Mouse (Mus musculus) left cerebral cortex, postnatal 4 days (tissue): ENCODE measurements around the gene 3110001I22Rik. TPM values are rescaled to one million over a fixed set of nuclear protein-coding genes. Genes with fewer than 3 reads are reported as not detected.
"Not testable (repeated sequence)": the region's sequence is repeated elsewhere in the genome, so short reads cannot be mapped to it uniquely, and the experiment has no call there.

Experiments used
- DNase-seq: peaks from one replicate; pipeline ENCODE4 v3.0.0-alpha.2; 2022
- intact Hi-C: fragments of 180-260 bp; cut with DNase I; formaldehyde crosslinking; loops from one replicate; pipeline ENCODE4 v1.15.1; 2025
- total RNA-seq, 2 experiments: library from RNA; stranded (reverse); gene quantifications; 2 replicates each; pipeline ENCODE4 v1.2.3; 2021

Gene 3110001I22Rik
- total RNA-seq: 1 to 10 TPM; 4.6 to 6.1 TPM

DNA sequence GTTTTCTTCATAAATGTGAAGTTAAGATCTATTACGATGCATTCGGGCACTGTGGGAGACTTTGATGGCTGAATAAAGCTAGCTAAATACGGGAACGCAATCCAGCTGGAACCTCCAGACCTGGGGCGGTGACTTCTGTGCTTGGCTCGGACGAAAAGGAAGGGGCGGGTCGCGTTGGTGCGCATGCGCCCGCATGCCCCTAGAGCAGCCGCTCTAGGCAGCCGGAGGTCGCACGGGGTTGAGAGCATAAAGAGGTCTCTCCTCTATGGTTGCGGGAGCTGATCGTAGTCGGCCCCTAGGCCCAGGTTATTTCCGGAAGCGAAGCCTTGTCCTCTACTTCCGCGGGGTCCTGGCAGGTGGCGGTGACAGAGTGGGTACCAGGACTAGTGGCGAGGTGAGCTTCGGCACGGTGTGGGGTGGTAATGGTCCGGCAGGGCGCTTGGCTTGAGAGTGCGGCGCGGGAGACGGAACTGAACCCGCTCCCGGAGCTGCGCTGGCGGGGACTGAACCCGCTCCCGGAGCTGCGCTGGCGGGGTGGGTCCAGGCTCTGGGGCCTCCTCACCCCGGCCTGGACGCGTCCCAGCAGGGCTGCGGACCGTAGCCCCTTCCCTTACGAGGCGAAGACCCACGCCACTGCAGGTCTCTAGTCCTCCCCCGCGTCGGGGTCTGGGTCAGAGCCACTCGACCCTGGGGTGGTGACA lies at the start of gene 3110001I22Rik, which contains the start of gene Bfar:
Gene 3110001I22Rik, plus strand, starts transcription at position 245 of the 701 bp plus-strand sequence.
Gene Bfar, plus strand, starts transcription at position 174 of the 701 bp plus-strand sequence.
- intact Hi-C loops: no loop called here
- DNase-seq: peak; percentile 94

DNA sequence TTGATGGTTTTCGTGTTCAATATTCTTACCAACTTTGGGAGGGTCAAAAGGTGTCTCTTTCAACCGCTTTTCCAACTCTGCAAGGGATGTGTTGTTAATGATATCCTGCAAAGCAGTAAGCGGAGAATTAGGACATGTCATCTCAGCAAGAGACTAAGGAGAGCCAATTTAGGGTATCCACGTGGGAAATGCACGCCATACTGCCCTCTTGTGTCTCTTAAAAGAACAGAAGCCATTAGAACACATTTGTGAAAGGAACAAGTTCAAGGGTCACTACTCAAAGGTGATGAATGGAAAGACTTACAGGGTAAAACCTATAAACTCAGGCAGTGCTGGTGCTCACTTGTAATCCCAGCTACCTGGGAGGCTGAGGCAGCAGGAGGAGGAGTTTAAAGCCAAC lies 43.4 kb upstream of the 3110001I22Rik start:
- peak; percentile 3 for DNase-seq
- intact Hi-C loops: loop anchor here (10.0 kb wide), 1 partner anchor 514 kb away; no protein-coding TSS in a partner anchor

GRCm38 (mm10) chr16:13638198-13638597 lies 33.5 kb upstream of the 3110001I22Rik start:
- intact Hi-C loops, DNase-seq: not testable (repeated sequence)

GRCm38 (mm10) chr16:13639508-13639907 lies 32.2 kb upstream of the 3110001I22Rik start:
- intact Hi-C loops: no loop called here
- DNase-seq: no peak

DNA sequence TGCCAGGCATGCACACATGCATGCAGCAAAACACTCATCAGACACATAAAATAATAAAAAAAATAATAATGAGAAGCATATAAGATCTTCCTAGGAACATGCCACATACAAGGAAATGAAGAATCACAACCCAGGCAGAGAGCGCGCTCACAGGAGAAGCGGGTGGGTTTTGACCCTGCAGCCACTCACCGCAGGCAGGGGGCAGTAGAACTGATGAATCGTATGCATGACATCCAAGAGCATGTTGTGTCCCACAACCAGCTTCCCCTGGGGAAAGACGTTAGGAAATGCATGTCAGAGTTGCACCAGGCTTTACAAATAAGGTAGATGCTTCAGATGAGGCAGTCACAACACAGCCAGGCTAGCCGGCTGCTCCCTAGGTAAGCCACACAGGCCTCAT lies 31.7 kb upstream of the 3110001I22Rik start:
- peak; percentile 17 for DNase-seq
- intact Hi-C loops: no loop called here

DNA sequence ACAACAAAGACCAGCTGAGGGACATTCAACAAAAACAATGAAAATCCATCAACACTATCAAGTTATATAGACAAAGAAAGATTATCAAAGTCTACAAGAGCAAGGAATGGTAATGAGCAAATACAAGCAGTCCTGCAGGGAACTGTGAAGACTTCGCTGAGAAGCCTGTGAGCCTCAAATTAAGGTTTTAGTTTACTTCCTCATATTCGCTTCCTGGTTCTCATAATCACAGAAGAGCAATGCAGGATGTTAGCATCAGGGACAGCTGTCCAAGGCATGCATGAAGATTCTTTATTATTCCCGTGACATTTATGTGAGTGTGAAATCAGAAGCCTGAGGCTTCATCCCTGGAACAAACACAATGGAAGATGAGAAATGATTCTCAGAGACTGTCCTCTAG lies 27.3 kb upstream of the 3110001I22Rik start:
- intact Hi-C loops: no loop called here

DNA sequence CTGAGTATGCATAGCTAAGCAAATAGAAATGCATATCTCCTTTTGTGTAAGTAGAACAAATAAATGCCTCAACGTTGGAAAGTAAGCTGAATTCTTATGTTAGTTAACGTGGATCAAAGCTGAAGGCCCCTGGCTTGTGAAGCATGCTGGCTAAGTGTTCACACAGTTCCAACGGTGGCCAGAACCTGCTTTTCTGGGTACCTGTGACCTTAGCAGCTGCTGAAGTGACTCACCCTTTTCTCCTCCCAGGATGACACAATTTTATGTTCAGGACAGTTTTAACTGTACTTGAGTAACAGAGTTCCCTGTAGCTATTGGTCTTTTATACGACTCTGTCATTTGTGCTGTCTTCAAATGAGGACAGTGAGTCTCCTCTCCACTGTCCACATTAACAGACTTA lies 25.8 kb upstream of the 3110001I22Rik start:
- DNase-seq: no peak
- intact Hi-C loops: no loop called here

More for the DNA sequence above, 27.3 kb upstream of the 3110001I22Rik start:
- DNase-seq: no peak

DNA sequence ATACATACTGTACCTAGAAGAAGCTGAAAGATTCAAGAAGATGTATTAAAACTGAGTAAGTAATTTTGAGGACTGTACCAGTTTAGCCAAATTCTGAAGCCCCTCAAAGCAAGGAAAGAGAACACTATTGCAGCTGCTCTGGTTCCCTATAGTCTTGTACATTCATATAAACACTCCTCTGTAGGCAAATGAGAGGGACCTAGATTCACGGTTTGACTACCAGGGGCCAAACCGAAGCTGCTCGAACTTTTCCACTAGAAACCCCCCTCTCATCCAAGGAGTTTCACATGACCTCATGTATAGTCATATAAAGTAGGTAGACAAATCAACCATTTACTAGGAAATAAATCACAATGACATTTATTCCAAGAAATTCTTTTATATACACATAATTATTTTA lies 12.8 kb upstream of the 3110001I22Rik start:
- no peak for DNase-seq
- intact Hi-C loops: no loop called here

DNA sequence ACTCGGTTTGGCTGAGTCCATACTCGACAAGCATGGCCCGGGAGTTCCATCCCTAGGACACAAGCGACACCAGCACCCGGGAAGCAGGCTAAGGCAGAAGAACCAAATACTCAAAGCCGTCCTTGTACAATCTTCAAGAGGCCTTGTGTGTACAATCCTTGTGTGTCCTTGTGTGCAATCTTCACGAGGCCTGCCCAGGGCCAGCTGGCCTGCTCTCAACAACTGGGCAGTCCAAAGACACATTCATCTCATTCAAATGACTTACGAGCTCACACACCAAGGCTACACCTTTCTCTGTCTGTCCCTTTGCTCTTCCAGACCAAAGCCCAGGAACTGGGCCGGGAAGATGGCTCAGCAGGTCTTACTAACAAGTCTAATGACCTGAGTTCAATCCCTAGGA lies 11.0 kb upstream of the 3110001I22Rik start:
- intact Hi-C loops: no loop called here
- no peak for DNase-seq

DNA sequence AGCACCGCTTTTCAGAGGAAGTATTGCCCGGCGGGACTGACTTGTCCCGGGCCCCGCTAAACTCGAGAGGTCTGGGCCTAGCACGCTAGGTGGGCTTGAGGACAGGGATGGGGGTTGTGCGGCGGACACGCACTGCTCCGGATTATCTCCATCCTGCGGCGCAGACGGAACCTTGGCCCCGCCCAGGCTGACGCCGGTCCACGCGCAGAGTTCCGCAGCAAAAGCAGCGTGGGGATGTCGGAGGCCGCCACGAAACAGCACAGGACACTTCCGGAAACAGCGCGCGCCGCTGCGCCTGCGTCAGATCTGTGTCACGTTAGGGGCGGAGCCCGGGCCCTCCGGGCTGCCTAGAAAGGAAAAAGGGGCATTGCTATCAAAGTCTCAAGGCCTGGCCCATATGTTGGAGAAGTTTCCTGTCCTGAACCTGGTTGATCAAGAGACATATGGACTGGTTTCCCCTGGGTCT lies 3.8 kb upstream of the 3110001I22Rik start, which contains the start of gene Parn:
Gene Parn, minus strand, starts transcription at position 293 of the 466 bp plus-strand sequence.
- intact Hi-C loops: no loop called here
- DNase-seq: peak; percentile 91

DNA sequence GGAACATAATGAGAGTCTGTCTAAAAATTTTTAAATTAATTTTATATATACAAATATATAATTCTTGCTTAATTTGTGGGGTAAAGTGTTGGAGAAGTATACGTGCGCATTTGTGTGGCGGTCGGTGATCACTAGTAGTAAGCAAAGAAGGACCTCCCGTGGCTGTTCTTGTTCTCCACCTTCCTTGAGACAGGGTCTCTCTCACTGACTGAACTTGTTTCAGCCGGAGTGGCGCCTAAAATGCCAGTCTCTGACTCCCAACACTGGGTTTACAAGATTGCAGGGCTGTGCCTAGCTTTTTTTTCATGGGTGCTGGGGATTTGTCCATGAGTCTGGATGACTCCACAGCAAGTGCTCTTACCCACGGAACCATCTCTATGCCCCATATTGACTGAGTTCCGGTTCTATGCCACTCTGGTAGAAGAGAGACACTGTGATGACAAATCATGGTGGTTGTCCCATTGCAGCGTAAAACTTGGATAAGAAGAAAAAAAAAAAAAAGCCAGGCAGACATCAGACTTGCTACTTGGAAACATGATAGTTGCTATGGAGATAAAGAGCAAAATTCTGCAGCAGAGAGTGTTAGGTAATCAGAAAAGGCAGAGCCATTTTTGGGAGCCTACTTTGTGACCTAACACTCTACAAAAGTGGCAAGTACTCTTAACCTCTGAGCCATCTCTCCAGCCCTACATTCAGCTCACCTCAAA lies 3.2 kb upstream of the 3110001I22Rik start:
- intact Hi-C loops: no loop called here
- no peak for DNase-seq

DNA sequence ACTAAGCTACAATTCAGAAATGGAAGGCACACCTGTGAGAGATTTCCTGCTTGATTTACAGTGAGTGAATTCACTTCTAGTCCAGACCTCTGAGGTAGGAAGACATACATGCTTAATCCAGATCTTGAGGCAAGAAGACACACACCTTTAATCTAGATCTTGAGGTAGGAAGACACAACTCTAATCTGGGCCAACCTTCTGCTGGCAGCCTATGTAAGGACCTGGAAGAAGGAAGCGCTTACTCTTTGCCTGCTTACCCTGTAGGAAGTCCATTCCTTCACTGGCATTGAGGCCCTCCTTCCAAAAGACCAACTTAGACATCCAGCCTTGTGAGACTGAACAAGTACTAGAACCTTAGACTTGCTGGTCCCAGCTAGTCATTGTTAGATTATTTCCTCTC lies 2.4 kb upstream of the 3110001I22Rik start:
- intact Hi-C loops: no loop called here
- no peak for DNase-seq

DNA sequence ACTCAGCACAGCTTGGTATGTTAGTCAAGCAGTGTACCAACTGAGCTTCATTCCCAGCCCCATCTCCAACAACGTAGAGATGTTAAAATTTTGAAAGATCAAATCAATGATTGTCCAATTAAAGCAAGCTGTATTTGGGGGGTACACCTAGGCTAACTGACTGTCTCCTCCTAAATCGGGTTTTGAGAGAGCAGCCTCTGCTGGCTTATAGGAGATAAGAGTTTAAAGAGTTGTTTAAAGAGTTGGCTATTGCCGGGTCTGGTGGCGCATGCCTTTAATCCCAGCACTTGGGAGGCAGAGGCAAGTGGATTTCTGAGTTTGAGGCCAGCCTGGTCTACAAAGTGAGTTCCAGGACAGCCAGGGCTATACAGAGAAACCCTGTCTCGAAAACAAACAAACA lies 833 bp upstream of the 3110001I22Rik start:
- intact Hi-C loops, DNase-seq: not testable (repeated sequence)

DNA sequence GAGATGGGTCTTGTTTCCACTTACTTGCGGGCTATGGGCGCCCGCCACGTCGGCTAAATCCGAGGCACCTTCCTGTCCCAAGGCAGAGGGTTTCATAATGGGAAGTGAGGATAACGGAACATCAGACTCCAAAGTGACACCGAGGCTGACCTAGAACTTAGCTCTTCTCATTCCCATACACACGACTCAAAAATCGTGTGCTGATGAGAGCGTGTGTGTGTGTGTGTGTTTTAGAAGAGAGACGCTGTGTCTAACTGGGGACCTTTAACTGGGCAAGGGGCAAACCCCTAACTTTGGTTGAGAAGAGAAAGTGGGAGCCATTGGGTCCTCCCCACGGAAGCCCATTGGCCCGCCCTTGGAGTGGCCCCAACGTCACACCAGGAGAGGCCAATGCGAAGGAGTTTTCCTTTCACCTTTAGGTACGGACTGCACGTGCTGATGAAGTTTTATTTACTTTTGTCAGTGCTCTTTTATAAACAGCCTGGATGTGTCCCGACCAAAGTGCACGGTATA lies 713 bp downstream of the 3110001I22Rik start:
- intact Hi-C loops: no loop called here
- DNase-seq: peak; percentile 48

DNA sequence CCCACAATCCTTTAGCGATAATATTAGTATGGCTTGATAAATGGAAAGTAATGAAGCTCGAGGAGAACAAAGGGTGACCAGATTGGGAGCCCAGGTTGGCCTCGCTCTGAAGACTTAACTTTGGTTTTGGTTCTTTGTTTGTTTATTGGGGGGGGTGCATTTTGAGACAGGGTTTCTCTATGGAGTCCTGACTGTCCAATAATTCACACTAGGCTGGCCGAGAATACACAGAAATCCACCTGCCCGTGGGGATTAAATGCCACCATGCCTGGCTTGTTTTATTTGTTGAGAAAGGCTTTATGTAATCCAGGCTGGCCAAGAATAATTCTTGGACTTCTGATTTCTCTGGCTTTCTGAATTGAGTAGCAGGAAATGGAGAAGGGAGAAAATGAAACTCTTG lies 1.4 kb downstream of the 3110001I22Rik start:
- DNase-seq: no peak
- intact Hi-C loops: no loop called here

DNA sequence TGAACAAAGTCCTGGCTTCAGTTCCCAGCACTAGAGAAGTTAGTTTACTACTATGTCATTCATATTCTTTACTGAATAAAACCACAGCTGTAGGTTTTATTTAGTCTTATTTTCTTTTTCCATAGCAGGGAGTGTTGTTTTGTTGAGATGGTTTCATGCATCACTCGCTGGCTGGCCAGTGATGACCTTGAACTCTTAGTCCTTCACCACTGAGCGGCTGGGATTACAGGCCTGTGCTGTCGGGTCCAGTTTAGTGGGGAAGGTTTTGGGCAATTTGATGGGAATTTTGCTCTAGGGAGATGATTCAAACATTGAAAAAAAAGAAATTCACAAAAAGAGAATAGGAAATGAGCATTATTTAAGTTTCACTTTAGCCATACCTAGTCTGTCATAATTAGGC lies 2.8 kb downstream of the 3110001I22Rik start:
- no peak for DNase-seq

DNA sequence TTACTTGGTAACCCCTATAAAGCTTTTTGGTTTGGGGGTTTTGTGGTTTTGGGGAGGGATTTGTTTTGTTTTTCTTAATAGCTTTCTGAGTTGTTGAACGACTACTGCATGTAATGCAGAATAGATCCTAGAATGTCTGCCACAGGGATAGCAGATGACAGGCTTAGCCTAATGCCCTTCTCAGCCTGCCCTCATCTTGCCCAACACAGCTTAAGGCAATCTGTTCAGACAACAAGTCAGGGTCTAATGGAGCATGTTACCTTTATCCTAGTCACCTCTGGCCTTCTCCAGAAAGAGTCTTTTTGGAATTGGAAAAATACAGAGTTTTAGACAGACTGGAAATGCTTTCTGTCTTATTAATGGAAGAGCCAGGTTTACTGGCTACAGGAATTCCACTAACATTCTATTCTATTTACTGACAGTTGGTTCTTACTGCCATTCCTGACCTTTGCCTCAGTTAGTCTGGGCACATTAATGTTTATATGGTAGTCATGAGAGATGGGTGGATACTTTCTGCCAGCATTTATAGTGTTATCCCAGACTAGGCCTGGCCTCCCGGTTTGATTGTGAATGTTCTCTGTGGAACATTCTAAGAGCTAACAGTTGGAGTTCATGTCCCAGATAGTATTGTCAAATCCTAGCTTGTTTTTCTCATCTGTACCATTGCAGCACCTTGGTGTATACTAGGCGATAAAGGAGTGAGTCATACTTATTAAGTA lies 7.0 kb downstream of the 3110001I22Rik start:
- intact Hi-C loops: no loop called here
- DNase-seq: no peak

More for the DNA sequence above, 2.8 kb downstream of the 3110001I22Rik start:
- intact Hi-C loops: no loop called here

- no peak for DNase-seq
- intact Hi-C loops: no loop called here
Observed at GRCm38 (mm10) chr16:13698998-13699397, 27.3 kb downstream of the 3110001I22Rik start.

DNA sequence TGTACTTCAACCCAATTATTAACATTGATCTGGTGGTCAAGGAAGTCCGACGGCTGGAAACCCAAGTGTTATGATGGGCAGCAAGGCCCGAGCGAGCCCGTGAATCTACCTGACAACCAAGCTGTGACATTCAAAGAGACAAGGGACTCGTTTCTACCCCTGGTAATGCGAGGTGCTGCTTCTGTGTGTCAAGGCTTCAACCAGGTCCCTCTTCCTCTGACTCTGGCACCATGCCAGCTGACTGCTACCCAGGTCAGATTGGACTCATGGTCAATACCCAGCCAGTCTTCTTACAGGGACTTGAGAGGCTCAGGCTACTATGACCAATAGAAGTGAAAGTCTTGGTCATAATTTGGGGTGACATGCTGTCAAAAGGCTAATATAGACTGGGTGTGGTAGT lies 30.5 kb downstream of the 3110001I22Rik start:
- intact Hi-C loops: no loop called here
- peak; percentile 7 for DNase-seq

DNA sequence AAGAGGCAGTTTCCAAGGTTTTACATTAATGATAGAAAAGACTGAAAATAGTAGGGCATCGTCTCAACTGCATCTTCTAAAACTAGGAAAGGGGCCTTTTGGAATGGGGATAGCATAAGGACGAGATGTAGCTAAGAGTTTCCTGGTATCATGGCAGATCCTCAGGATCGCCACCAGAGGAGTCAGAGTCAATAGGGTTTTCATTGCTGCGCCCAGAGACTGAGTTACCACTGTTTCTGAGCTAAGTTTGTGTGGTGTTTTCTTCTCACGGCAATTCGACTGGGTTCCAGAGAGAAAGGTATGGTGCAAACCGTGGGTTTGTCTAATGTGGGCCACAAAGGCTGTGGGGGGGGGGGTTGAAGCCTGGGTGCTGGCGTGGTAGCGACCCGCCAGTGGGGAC lies 32.9 kb downstream of the 3110001I22Rik start:
- DNase-seq: no peak
- intact Hi-C loops: no loop called here

GRCm38 (mm10) chr16:13714910-13715309 lies 43.2 kb downstream of the 3110001I22Rik start:
- intact Hi-C loops: no loop called here

More at GRCm38 (mm10) chr16:13714910-13715309, 43.2 kb downstream of the 3110001I22Rik start:
- DNase-seq: no peak
